Mouse (Mus musculus) monocyte, adult 5-6 weeks (primary cell): ENCODE measurements around the gene 4921504E06Rik. TPM values are rescaled to one million over a fixed set of nuclear protein-coding genes. Genes with fewer than 3 reads are reported as not detected.

ENCODE experiments used
- ATAC-seq: fragments of 153-309, 156-312 bp; replicated peaks from 2 replicates; pipeline ENCODE4 v1.8.0; 2017; ENCODE audit warnings: mild to moderate bottlenecking; ENCODE audit not compliant: low TSS enrichment, insufficient number of reproducible peaks, severe bottlenecking, poor library complexity, low FRiP score
- total RNA-seq: library from RNA; stranded (forward); fragments of 200-1000, 200-491, 200-594 nt; gene quantifications from 3 replicates; pipeline ENCODE4 v1.2.3, GENCODE M21; 2017

4921504E06Rik gene
- total RNA-seq, 1 experiment from 2014 or later: not detected

GRCm38 (mm10) chr2:19517952-19518351 lies 35.8 kb downstream of the 4921504E06Rik start:
- no peak for ATAC-seq

DNA sequence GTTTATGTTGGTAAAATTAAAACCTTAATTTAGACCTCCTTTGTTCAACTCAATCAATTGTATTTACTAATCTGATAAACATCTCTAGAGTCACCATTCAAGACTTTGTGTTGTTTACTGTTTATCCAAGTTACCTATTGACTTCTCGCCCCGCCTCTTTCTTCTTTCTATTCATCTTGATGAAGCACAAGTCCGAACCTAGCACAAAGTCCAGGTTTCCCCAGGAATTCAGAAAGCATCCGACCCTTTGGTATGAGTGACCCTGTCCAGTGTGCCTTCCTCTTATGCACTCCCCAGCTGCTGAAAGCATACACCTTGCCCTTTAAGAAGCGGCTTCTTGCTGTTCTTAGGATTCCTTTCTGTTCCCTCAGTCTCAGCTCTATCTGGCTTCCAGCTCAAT lies 41.3 kb downstream of the 4921504E06Rik start:
- no peak for ATAC-seq

- no peak for ATAC-seq
Observed at GRCm38 (mm10) chr2:19511032-19511431, 42.7 kb downstream of the 4921504E06Rik start.

DNA sequence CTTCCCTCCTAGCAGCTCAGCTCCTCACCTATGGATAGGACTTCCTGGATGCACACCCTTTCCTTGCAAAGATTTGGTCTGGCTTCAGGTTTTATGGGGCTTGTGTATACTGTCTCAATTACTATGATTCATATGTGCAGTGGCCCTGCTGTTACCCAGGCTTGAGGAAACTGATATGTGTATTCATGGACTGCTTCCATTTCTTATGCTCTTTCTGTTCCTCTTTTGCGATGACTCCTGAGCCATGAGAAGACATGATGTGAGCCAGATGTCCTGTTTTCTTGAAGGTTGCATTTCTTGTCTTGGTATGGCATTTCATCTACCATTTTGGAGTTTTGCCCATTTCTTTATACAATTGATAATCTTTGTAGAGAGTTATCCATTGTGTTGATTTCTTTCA lies 48.0 kb downstream of the 4921504E06Rik start:
- no peak for ATAC-seq

GRCm38 (mm10) chr2:19490262-19490661 lies 63.5 kb downstream of the 4921504E06Rik start:
- no peak for ATAC-seq

DNA sequence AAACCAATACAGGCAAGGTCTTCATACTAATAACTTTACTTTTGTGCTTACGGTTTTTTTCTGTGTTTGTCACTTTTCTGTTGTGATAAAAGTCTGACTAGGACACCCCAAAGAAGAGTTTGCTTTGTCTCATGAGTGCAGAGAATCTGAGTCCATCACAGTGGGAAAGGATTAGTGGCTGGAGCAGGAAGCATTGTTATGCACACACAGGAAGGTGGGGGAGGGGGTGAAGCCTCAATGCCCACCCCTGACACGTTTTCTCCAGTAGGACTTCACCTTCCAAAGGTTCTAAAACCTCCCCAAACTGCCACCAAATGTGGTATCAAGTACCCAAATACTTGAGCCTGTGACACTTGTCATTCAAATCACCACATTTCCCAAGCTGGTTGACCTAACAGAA lies 91.8 kb downstream of the 4921504E06Rik start:
- no peak for ATAC-seq

GRCm38 (mm10) chr2:19458785-19459184 lies 94.9 kb downstream of the 4921504E06Rik start:
- ATAC-seq: no peak

- no peak for ATAC-seq
Observed at GRCm38 (mm10) chr2:19455857-19456482, 97.7 kb downstream of the 4921504E06Rik start.

- no peak for ATAC-seq
Observed at GRCm38 (mm10) chr2:19455228-19455627, 98.5 kb downstream of the 4921504E06Rik start.

GRCm38 (mm10) chr2:19452531-19453055 lies 101.1 kb downstream of the 4921504E06Rik start:
- ATAC-seq: no peak

GRCm38 (mm10) chr2:19449308-19449707 lies 104.4 kb downstream of the 4921504E06Rik start:
- ATAC-seq: no peak

DNA sequence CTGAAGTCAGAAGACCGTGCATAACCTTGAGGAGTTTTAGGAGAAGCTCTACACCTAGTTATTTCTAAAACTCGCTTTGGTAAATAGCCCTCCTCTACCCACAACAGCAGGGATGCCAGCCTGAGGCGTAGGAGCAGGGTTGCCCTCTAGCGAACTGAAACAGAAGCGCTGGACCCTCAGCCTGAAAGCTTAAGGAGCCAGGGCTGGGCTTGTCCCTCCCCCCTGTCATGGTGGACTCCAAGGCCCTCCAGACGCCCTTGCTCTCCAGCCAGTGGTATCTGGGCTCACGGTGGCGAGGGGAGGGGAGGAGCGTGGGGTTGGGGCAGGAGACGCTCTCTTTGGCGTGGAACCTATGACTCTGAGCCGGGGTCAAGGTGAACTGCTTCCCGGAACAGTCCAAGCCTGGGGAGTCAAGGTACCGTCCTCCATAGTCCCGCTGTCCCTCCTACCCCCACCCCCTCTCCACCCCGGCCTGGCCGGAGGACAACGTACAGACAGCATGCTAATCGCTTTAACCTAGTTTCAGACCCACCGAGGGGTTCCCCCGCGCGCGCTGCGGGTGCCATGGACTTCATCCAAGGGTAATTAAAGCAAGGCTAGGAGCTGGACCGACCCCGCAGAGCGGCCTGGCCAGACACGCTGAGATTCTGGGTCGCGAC lies 105.5 kb downstream of the 4921504E06Rik start:
- ATAC-seq: no peak

DNA sequence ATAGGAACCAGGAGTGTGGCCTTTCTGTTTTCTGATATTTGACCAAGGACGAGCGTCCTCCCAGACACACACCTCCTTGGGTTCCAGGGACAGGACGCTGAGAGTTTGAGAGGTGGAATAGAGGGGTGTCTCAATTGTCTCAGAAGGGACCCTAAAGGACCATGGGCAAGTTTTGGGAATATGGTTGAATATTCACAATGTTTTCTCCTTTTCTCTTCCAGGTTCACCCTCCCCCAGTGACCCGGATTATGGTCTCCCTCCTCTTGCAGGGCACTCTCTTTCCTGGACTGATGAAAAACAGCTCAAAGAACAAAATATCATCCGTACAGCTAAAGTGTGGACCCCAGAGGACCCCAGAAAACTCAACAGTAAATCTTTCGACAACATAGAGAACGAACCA lies 107.0 kb downstream of the 4921504E06Rik start:
- ATAC-seq: no peak

DNA sequence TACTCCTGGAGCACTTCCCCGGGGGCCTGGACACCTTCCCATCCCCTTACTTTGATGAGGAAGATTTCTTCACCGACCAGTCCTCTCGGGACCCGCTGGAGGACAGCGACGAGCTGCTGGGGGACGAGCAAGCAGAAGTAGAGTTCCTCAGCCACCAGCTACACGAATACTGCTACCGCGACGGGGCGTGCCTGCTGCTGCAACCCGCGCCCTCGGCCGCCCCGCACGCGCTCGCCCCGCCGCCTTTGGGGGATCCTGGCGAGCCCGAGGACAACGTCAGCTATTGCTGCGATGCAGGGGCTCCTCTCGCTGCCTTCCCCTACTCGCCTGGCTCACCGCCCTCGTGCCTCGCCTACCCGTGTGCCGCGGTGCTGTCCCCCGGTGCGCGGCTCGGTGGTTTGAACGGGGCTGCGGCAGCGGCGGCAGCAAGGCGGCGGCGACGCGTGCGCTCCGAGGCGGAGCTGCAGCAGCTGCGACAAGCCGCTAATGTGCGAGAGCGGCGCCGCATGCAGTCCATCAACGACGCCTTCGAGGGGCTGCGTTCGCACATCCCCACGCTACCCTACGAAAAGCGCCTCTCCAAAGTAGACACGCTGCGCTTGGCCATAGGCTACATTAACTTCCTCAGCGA lies 107.7 kb downstream of the 4921504E06Rik start:
- no peak for ATAC-seq

DNA sequence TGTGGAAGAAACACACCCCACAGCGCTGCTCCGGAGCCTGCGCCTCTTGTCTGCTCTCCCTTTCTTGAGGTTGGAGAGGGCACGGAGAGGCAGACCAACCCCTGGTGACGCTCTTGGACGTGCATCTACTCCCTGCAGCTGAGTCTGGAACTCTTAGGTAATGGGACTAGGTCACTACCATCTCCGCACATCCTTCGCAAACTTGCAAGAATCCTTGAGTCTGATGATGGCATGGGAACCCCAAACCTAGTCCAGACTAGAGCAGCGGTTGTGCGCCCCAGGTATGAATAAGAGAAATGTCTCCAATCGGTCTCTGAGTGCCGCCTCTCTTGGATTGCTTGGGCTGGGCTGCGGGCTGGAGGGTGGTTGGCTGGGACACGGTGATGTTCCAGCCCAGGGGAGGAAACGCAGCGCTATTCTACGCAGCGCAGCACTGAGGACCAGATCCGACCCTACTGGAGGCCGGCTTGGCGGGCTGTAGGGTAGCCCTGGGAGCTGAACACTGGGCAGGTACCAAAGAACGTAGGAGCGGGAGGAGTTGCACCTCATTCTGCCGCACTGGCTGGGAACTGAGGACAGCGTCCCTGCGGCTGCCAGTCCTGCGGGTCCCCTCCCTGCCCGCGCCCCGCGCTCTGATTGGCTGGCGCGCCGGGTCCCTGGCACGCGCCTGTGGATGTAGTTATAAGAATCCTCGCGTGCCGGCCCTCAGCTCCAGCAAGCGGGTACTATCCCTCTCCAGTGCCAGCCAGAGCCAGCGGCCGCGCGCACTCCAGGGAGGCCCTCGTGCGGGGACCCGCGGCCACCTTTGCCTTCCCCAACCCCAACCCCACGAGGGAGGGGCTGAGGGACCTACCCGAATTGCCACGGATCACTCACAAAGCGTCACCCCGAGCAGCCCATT lies 108.5 kb downstream of the 4921504E06Rik start, which contains the start of gene Ptf1a:
Gene Ptf1a (plus strand): TSS at position 733 of the 901 bp plus-strand sequence.
- no peak for ATAC-seq

DNA sequence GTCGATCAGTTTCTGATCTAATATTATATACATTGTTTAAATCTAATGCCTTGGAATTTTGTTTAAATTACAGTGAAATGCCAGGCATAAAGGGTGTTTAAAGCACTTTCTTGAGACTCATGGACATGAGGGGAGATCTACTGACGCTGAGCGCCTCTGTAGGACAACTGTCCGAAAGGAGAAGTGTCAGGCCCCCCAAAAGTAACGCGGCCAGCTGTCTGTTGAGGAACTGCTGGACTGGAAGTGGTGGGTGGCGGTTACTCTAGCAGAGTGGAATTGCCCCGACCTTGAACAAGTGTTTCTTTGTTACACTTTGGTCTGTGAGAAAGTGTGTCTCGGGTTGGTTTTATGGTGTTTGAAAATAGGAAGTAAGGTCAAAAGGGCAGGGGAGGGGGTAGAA lies 109.4 kb downstream of the 4921504E06Rik start:
- ATAC-seq: no peak

- ATAC-seq: no peak
Observed at GRCm38 (mm10) chr2:19431614-19432323, 121.9 kb downstream of the 4921504E06Rik start.

GRCm38 (mm10) chr2:19431186-19431585 lies 122.5 kb downstream of the 4921504E06Rik start:
- ATAC-seq: no peak
